Mouse (Mus musculus) limb, embryonic 10.5 days (tissue): ENCODE results near the gene Ttc26. TPM values are rescaled to one million over a fixed set of nuclear protein-coding genes. Genes with fewer than 3 reads are reported as not detected.
"Not testable (repeated sequence)": the region's sequence is repeated elsewhere in the genome, so short reads cannot be mapped to it uniquely, and the experiment has no call there.

Source experiments
- DNase-seq: peaks from one replicate; pipeline ENCODE4 v3.0.0-alpha.2; 2017; ENCODE audit warnings: low spot score
- H3K27ac ChIP-seq: fragments of 300-500 bp; sonication (generic); 2 replicates; pipeline ENCODE4 v1.5.1; 2016; ENCODE audit warnings: mild to moderate bottlenecking
- H3K27me3 ChIP-seq: fragments of 300-500 bp; sonication (generic); 2 replicates; pipeline ENCODE4 v1.6.1; 2016; ENCODE audit warnings: low read depth, mild to moderate bottlenecking; ENCODE audit not compliant: poor library complexity, severe bottlenecking
- H3K36me3 ChIP-seq: fragments of 300-500 bp; sonication (generic); 2 replicates; pipeline ENCODE4 v1.6.1; 2016; ENCODE audit warnings: mild to moderate bottlenecking, moderate library complexity
- H3K4me1 ChIP-seq: fragments of 300-500 bp; sonication (generic); 2 replicates; pipeline ENCODE4 v1.6.1; 2016
- H3K4me3 ChIP-seq: fragments of 300-500 bp; sonication (generic); 2 replicates; pipeline ENCODE4 v1.5.1; 2016; ENCODE audit warnings: mild to moderate bottlenecking, moderate library complexity
- H3K9me3 ChIP-seq: fragments of 300-500 bp; sonication (generic); replicated peaks from 2 replicates; pipeline ENCODE4 v1.6.1; 2016; ENCODE audit warnings: mild to moderate bottlenecking
- WGBS: fragments of 180-500 bp; shearing (Covaris S2); methylation state at CpG from one replicate; pipeline ENCODE4 v1.1.7; 2016; 5-methylcytosine and 5-hydroxymethylcytosine counted together
- polyA plus RNA-seq: library from polyadenylated mRNA; unstranded; fragments of >200 nt; fragmentation: Nextera tagmentation; extraction: Ambion mirVana; gene quantifications from 2 replicates; pipeline ENCODE4 v1.2.1, GENCODE M21; 2016

Ttc26 gene
- polyA plus RNA-seq, 1 experiment from 2014 or later: 16.1 TPM

DNA sequence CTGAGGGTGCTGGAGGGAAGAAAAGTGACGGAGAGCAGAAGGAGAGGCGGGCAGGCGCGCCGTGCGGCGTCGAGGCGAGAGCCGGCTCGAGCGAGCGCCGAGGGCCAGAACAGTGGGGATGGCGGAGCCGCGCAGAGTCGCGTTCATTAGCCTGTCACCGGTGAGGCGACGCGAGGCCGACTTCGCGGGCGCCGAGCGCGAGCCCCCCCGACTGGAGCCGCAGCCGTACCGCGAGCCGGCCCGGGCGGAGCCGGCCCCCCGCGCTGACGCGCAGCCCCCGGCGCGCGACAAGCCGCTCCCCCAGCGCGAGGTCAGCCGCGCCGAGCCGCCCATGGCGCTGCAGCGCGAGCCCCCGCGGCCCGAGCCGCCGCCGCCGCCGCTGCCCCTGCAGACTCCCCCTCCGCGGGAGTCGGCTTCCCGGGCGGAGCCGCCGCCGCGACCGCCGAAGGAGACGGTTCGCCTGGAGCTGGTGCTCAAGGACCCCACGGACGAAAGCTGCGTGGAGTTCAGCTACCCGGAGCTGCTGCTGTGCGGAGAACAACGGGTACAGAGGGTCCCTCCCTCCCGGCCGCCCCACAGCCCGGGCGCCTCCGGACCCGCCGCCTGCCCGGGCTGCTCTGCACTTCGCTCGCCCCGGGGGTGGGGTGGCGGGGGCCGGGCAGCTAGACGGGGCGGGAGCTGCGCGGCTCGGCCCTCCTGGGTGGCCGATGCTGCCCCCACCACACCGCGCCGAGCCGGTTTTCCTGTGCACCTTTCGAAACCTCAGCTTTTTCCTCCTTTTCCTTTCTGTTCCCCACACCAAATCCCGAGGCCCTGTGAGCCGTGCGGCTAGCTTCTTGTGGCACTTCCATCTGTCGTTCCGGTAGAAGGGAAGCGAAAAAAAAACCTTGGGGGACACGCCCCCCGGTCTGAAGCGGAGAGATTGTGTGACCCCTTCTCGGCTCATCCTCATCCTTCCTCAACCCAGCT is 53.1 kb downstream of the Ttc26 start:
- Histone ChIP-seq H3K27me3 (no peaks in the 10 kb centered on the region), H3K4me3 (peak overlapping the region; percentile 99), H3K4me1 (peaks cover 14% of the 10 kb centered on the region), H3K36me3 (no peaks in the 10 kb centered on the region), H3K9me3 (no peaks in the 10 kb centered on the region), H3K27ac (peak overlapping the region; percentile 98)
- WGBS: 4% methylated on average over 111 of the region's 118 CpGs
- DNase-seq: peak; percentile 70

DNA sequence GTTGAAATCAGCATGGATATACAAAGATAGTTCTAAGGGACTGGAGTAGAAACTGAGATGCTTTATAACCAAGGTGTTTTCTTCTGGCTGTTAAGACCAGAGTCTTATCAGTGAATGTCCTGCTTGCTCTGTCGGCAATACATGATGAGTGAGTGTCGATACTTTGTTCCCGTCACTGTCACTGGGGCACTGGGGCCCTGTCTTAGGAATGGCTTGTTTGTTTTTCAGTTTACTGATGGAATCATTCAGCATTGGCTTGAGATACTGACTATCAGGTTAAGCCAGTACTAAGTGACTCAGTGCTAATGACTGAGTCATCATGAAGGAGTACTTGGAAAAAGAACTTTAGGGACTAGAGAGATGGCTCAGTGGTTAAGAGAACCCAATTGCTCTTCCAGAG is 62.6 kb downstream of the Ttc26 start:
- Histone ChIP-seq H3K9me3 (no peaks in the 10 kb centered on the region), H3K27ac (no peak overlapping the region), H3K4me1 (no peaks in the 10 kb centered on the region), H3K36me3 (peaks cover 66% of the 10 kb centered on the region), H3K27me3 (no peaks in the 10 kb centered on the region), H3K4me3 (no peak overlapping the region)
- WGBS: 84% methylated on average over 3 of the region's 3 CpGs
- DNase-seq: no peak

DNA sequence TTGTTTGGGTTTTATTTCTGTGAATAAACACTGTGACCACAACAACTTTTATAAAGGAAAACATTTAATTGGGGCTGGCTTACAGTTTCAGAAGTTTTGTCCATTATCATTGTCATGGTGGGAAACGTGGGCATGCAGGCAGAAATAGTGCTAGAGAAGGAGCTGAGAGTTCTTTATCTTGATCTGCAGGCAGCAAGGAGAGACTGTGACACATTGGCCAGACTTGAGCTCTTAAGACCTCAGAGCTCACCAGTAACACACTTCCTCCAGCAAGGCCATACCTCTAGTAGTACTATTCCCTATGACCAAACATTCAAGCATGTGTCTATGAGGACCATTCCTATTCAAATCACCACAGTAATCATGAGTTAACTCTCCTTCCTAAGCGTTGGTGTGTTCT is 67.0 kb downstream of the Ttc26 start:
- DNase-seq: no peak
- Histone ChIP-seq H3K36me3 (peaks cover 84% of the 10 kb centered on the region), H3K27ac (no peak overlapping the region), H3K4me3 (no peak overlapping the region), H3K27me3 (no peaks in the 10 kb centered on the region), H3K4me1 (no peaks in the 10 kb centered on the region), H3K9me3 (no peaks in the 10 kb centered on the region)
- 91% methylated on average over 2 of the region's 2 CpGs for WGBS

DNA sequence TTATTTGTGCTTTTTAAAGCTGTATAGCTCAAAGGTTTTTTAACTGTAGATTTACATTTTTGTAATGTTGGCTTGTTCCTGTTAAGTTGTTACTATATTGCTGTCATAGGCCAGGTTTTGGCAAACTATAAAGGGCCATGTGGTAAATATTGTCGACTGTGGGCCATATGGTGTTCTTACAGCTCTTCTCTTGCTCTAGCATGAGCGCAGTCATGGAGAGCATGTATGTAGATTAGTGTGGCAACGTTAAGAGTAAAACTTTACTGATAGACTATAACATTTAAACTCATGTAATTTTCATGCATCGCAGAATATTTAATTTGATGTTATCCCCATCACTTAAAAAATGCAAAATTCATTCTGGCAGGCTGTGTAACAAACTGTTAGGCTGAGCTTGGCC is 71.8 kb downstream of the Ttc26 start:
- DNase-seq: no peak
- Histone ChIP-seq H3K4me3 (no peak overlapping the region), H3K27ac (no peak overlapping the region), H3K9me3 (no peaks in the 10 kb centered on the region), H3K27me3 (no peaks in the 10 kb centered on the region), H3K36me3 (peaks cover 90% of the 10 kb centered on the region), H3K4me1 (no peaks in the 10 kb centered on the region)
- WGBS: 97% methylated on average over 4 of the region's 4 CpGs

DNA sequence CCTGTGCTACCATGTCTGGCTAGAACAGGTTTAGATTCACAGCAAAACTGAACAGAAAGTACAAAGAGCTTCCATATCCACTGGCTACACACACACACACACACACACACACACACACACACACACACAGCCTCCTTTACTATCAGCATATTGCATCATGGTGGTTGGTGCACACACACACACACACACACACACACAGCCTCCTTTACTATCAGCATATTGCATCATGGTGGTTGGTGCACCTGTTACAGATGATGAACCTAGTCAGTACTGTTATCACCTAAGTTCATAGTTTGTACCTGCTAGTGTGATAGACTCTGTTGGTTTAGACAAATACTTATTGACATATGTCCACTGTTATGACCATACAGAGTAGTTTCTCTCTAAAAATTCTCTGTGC is 75.2 kb downstream of the Ttc26 start:
- not testable (repeated sequence) for H3K4me3 ChIP-seq, H3K9me3 ChIP-seq, H3K4me1 ChIP-seq, DNase-seq, H3K27me3 ChIP-seq, H3K27ac ChIP-seq
- peaks cover 75% of the 10 kb centered on the region for H3K36me3 ChIP-seq

DNA sequence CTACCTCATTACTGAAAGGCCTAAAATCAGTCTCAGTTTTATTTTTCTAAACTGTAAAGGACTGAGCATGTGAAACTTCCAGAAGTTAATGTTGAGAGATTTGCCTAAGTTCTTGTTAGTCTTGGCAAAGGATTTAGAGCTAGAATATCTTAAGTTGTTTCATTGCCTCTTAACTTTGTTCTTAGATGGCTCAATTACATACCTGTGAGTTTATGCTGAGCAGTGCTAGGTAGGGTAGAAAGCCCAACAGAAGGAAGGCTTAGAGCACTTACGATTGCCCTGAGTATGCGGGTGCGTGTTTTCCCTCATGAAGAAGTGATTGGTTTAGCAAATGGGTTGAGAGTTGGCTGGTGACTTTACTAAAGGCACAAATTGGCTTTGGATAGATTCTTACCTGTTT is 76.8 kb downstream of the Ttc26 start:
- Histone ChIP-seq H3K4me1 (no peaks in the 10 kb centered on the region), H3K9me3 (no peaks in the 10 kb centered on the region), H3K27me3 (no peaks in the 10 kb centered on the region), H3K4me3 (no peak overlapping the region), H3K36me3 (peaks cover 73% of the 10 kb centered on the region), H3K27ac (no peak overlapping the region)
- 98% methylated on average over 3 of the region's 3 CpGs for WGBS
- DNase-seq: no peak

DNA sequence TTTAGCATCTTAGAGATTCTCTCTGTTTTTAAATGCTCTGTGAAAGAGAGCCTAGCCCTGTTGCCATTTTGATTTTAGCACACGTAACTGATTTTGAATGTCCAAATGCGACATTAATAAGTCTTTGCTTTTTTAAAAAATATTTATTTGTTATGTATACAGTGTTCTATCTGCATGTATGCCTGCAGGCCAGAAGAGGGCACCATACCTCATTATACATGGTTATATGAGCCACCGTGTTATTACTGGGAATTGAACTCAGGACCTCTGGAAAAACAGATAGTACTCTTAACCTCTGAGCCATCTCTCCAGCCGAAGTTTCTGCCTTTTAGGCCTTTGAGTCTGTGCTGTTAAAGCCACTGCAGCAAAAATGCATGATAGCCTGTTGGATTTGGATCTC is 88.3 kb downstream of the Ttc26 start:
- 92% methylated on average over 4 of the region's 4 CpGs for WGBS
- no peak overlapping the region for H3K27ac ChIP-seq
- H3K4me1 ChIP-seq: no peaks in the 10 kb centered on the region
- no peak overlapping the region for H3K4me3 ChIP-seq
- H3K36me3 ChIP-seq: peaks cover 73% of the 10 kb centered on the region
- H3K9me3 ChIP-seq: no peaks in the 10 kb centered on the region
- DNase-seq: no peak
- H3K27me3 ChIP-seq: no peaks in the 10 kb centered on the region

Other genes with a start within 250 kb of the Ttc26 start
- 8.2 and 8.5 TPM in 2 replicates for gene D630045J12Rik, start 127.5 kb upstream of the Ttc26 start, polyA plus RNA-seq
- gene Zc3hav1l, start 82.2 kb upstream of the Ttc26 start, polyA plus RNA-seq: 14.7 and 18.2 TPM in 2 replicates
- 1.5 and 2.0 TPM in 2 replicates for gene Zc3hav1, start 26.9 kb upstream of the Ttc26 start, polyA plus RNA-seq
- gene Ubn2, start 52.5 kb downstream of the Ttc26 start, polyA plus RNA-seq: 13.5 and 14.7 TPM in 2 replicates
- 92.7 and 96.2 TPM in 2 replicates for gene Fmc1, start 152.0 kb downstream of the Ttc26 start, polyA plus RNA-seq
- 28.6 and 39.7 TPM in 2 replicates for gene Luc7l2, start 169.9 kb downstream of the Ttc26 start, polyA plus RNA-seq